Mouse (Mus musculus) lung, adult 2 months (tissue): Measurements from ENCODE around the gene Clic3.

ENCODE experiments used
- CTCF ChIP-seq: fragments of 200-500 bp; IDR thresholded peaks from 2 replicates; pipeline ENCODE4 v1.5.1; 2011; ENCODE audit warnings: mild to moderate bottlenecking, low read length, control low read depth; ENCODE audit not compliant: insufficient read depth
- POLR2A ChIP-seq: fragments of 200-500 bp; IDR thresholded peaks from 2 replicates; pipeline ENCODE4 v1.6.1; 2011; ENCODE audit warnings: low read depth, mild to moderate bottlenecking, control low read depth, low read length, borderline replicate concordance; ENCODE audit errors: extremely low read depth

GRCm38 (mm10) chr2:25496462-25496861, 39.8 kb downstream of the Clic3 start:
- TF ChIP-seq CTCF: 0 out of 2 replicates have a peak, but pooled peaks have one; percentile 20
- TF ChIP-seq POLR2A: no peak
